Mouse (Mus musculus) kidney, embryonic 16.5 days (tissue): Measurements from ENCODE around the gene Jmjd7. TPM values are rescaled to one million over a fixed set of nuclear protein-coding genes. Genes with fewer than 3 reads are reported as not detected.
A peak's percentile ranks its signal among the peaks of the same experiment; 100 is the strongest.

ENCODE experiments used
- ATAC-seq: fragments of 200-750 bp; cut with Nextera tagmentation; 2 replicates; pipeline ENCODE4 v1.8.0; 2017; ENCODE audit warnings: moderate TSS enrichment; ENCODE audit not compliant: low FRiP score, low TSS enrichment
- H3K27ac ChIP-seq: fragments of 300-500 bp; sonication (generic); 2 replicates; pipeline ENCODE4 v1.5.1; 2014; ENCODE audit warnings: low read length
- H3K27me3 ChIP-seq: fragments of 300-500 bp; sonication (generic); 2 replicates; pipeline ENCODE4 v1.6.1; 2014; ENCODE audit warnings: low read length, control low read depth, mixed read lengths; ENCODE audit not compliant: insufficient read depth
- H3K36me3 ChIP-seq: fragments of 300-500 bp; sonication (generic); 2 replicates; pipeline ENCODE4 v1.6.1; 2014; ENCODE audit warnings: low read length, control low read depth, mixed read lengths; ENCODE audit not compliant: insufficient read depth
- H3K4me1 ChIP-seq: fragments of 300-500 bp; sonication (generic); 2 replicates; pipeline ENCODE4 v1.6.1; 2014; ENCODE audit warnings: low read length, control low read depth, mixed read lengths; ENCODE audit not compliant: insufficient read depth
- H3K4me2 ChIP-seq: fragments of 300-500 bp; sonication (generic); replicated peaks from 2 replicates; pipeline ENCODE4 v1.6.1; 2014; ENCODE audit warnings: low read depth, low read length
- H3K4me3 ChIP-seq: fragments of 300-500 bp; sonication (generic); 2 replicates; pipeline ENCODE4 v1.5.1; 2014; ENCODE audit warnings: mild to moderate bottlenecking, low read length
- H3K9ac ChIP-seq: fragments of 300-500 bp; sonication (generic); replicated peaks from 2 replicates; pipeline ENCODE4 v1.6.1; 2014; ENCODE audit warnings: low read length
- H3K9me3 ChIP-seq: fragments of 300-500 bp; sonication (generic); 2 replicates; pipeline ENCODE4 v1.6.1; 2016; ENCODE audit warnings: low read length, control low read depth
- WGBS: fragments of 180-500 bp; shearing (Covaris S2); extraction: QIAGEN DNeasy Blood & Tissue Kit; methylation state at CpG from one replicate; pipeline ENCODE4 v1.1.7; 2014; 5-methylcytosine and 5-hydroxymethylcytosine counted together
- polyA plus RNA-seq: library from polyadenylated mRNA; unstranded; fragments of >200 nt; fragmentation: Nextera tagmentation; extraction: Ambion mirVana; gene quantifications from 2 replicates; pipeline ENCODE4 v1.2.1, GENCODE M21; 2015

The Jmjd7 gene
- polyA plus RNA-seq, 1 experiment from 2014 or later = 25.2 TPM

DNA sequence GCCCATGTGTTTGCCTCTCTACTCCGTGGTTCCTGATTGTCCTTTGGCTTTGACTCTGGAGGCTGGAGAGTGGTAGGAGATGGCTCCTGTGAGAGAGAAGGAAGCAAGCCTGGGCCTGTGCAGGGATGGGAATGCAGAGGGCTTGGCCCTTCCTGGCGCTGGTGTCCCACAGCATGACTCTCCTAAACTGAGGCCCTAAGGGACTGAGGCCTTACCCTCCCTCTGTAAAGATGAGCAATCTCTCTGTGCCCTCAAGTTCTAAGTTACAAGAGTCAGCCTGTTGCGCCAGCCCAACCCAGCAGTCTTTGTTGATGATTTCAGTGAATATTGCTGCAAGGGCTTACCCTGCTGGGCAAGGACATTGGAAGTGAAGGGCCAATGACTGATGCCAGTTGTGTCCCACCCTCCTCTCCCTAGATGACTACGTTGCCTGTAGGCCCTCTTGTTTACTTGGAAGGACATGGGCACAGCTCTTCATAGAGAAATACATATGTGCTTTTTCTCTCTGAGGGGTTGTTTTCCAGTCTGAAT, 19.5 kb upstream of the Jmjd7 start:
- Histone ChIP-seq H3K9ac (no peak overlapping the region), H3K27me3 (no peaks in the 10 kb centered on the region), H3K9me3 (no peaks in the 10 kb centered on the region), H3K4me1 (no peaks in the 10 kb centered on the region), H3K36me3 (no peaks in the 10 kb centered on the region; the same call in 1 of the 2 replicates), H3K4me3 (no peak overlapping the region), H3K4me2 (no peak overlapping the region), H3K27ac (no peak overlapping the region)
- ATAC-seq = no peak
- WGBS = 79% methylated on average over 4 of the region's 4 CpGs

DNA sequence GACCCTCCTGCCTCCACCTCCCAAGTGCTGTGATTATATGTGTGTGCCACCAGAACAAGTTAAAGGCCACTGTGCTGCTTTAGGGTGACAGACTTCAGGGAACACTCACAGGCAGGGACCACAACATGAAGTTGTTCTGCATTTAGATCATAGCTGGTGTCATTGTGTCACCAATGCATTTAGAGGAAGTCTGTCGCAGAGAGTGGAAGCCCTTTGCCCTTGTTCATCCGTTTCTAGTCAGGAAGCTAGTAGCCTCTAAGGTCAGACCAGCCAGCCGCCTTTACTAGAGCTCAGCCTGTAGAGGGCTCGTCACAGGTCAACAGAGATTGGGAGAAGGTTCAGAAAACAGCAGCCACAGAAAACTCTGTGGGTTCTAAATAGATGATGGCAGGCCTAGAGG, 18.6 kb upstream of the Jmjd7 start:
- H3K4me1 ChIP-seq = no peaks in the 10 kb centered on the region
- H3K9ac ChIP-seq = no peak overlapping the region
- ATAC-seq = no peak
- H3K4me3 ChIP-seq = no peak overlapping the region
- H3K9me3 ChIP-seq = no peaks in the 10 kb centered on the region
- H3K27ac ChIP-seq = no peak overlapping the region
- H3K36me3 ChIP-seq = peaks cover 8% of the 10 kb centered on the region; the same call in 1 of the 2 replicates
- 20% methylated on average over 4 of the region's 4 CpGs for WGBS
- no peaks in the 10 kb centered on the region for H3K27me3 ChIP-seq
- H3K4me2 ChIP-seq = no peak overlapping the region

DNA sequence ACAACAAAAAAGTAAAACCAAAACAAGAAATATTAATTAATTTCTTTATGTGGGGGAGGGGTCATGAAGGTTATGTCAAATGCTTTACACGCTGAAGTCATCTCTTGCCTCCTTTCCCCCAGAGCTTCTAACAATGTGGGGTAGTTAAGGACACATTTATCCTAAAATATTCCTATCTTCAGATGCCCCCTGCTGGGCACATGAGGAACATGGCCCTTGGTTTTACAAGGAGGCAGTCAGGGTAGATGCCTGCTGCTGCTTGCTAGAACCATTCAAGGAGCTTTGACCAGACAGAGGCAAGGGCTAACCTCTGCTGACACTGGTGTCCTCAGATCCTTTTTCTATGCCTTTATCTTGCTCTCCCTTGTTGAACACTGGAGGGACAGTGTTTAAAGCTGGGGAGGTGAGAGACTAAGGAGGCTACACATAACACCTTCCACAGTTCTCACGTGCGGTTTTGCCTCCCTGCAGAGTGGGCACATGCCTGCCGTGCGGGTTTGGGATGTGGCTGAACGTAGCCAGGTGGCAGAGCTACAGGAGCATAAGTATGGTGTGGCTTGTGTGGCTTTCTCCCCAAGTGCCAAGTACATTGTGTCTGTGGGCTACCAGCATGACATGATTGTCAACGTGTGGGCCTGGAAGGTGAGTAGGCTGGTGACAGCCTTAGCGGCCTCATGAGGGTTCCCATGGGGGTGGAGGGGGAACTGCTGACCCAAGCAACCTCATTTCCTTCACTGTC, 15.7 kb upstream of the Jmjd7 start:
- 81% methylated on average over 8 of the region's 8 CpGs for WGBS
- H3K4me2 ChIP-seq = no peak overlapping the region
- no peaks in the 10 kb centered on the region for H3K4me1 ChIP-seq
- no peaks in the 10 kb centered on the region for H3K27me3 ChIP-seq
- no peak overlapping the region for H3K9ac ChIP-seq
- no peak overlapping the region for H3K4me3 ChIP-seq
- H3K36me3 ChIP-seq = peaks cover 24% of the 10 kb centered on the region
- ATAC-seq = peak; percentile 60
- H3K27ac ChIP-seq = no peak overlapping the region
- H3K9me3 ChIP-seq = no peaks in the 10 kb centered on the region

DNA sequence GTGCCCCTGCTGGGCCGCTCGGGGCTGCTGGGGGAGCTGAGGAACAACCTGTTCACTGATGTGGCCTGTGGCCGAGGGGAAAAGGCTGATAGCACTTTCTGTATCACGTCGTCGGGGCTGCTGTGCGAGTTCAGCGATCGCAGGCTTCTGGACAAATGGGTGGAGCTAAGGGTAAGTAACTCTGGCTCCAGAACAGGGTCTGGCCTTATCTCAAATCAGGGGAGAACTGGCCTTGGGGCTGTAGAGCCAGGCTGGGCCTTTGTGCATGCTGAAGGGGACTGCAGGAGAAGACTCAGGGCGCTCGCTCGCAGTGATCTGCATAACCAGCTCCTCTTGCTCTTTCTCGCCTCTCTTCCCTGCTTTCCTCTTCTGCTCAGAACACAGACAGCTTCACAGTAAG, 14.4 kb upstream of the Jmjd7 start:
- H3K4me2 ChIP-seq = no peak overlapping the region
- no peak overlapping the region for H3K4me3 ChIP-seq
- no peaks in the 10 kb centered on the region for H3K4me1 ChIP-seq
- H3K9me3 ChIP-seq = no peaks in the 10 kb centered on the region
- H3K36me3 ChIP-seq = peaks cover 34% of the 10 kb centered on the region
- H3K27ac ChIP-seq = no peak overlapping the region
- ATAC-seq = no peak
- H3K27me3 ChIP-seq = no peaks in the 10 kb centered on the region
- WGBS = 73% methylated on average over 13 of the region's 13 CpGs
- H3K9ac ChIP-seq = no peak overlapping the region

DNA sequence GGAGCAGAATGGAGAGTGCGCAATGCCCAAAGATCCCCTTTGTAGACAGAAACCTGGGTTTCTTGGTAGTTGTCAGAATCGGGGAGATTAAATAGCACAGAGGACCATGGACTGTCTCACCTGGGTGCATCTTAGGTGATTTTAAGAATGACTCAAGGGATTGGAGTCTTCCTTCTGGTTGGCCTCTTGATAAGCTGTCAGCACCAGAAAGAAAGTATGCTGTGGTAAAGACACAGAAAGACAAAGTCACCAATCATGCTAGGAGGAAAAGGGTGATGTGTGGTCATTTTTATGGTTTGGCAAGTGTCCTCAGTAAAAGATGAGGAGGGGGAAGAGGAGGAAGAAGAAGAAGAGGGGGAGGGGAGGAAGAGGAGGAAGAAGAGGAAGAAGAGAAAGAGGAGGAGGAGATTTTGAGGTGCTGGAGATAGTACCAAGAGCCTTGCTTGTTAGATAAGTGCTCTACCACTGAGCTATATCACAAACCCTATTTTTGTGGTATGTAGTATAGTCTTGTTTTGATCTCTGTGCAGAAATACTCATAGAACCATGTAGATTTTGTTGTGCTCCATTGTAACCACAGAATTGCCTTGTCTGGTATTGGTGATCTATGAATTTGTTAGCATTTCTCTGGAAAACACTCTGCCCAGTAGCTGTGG, 13.3 kb upstream of the Jmjd7 start:
- no peaks in the 10 kb centered on the region for H3K27me3 ChIP-seq
- H3K36me3 ChIP-seq = peaks cover 34% of the 10 kb centered on the region
- WGBS = 95% methylated on average over 2 of the region's 2 CpGs
- no peak for ATAC-seq
- no peak overlapping the region for H3K27ac ChIP-seq
- H3K9ac ChIP-seq = no peak overlapping the region
- no peaks in the 10 kb centered on the region for H3K9me3 ChIP-seq
- H3K4me1 ChIP-seq = no peaks in the 10 kb centered on the region
- no peak overlapping the region for H3K4me2 ChIP-seq
- no peak overlapping the region for H3K4me3 ChIP-seq

DNA sequence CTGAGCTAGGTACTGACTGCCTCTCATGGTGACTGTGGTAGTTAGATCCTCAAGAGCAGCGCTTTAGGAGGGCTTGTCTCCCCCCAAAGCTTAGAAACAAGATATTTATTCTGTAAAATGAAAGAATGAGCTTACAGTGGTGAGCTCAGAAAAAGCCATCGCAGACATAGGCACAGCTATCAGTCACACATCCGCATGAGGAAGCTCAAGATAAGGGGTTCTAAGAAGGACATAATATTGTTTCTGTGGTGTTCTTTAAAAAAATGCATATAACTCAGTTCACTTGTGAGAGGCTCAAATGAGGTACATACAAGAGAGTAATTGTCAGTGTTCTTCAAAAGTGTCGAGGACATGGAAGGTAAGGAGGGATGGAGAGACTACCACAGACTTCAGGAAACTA, 11.4 kb upstream of the Jmjd7 start:
- Histone ChIP-seq H3K4me1 (no peaks in the 10 kb centered on the region), H3K27me3 (no peaks in the 10 kb centered on the region), H3K27ac (no peak overlapping the region), H3K9me3 (no peaks in the 10 kb centered on the region), H3K9ac (no peak overlapping the region), H3K36me3 (peaks cover 46% of the 10 kb centered on the region), H3K4me3 (no peak overlapping the region), H3K4me2 (no peak overlapping the region)
- no peak for ATAC-seq
- WGBS = 93% methylated on average over 4 of the region's 4 CpGs

DNA sequence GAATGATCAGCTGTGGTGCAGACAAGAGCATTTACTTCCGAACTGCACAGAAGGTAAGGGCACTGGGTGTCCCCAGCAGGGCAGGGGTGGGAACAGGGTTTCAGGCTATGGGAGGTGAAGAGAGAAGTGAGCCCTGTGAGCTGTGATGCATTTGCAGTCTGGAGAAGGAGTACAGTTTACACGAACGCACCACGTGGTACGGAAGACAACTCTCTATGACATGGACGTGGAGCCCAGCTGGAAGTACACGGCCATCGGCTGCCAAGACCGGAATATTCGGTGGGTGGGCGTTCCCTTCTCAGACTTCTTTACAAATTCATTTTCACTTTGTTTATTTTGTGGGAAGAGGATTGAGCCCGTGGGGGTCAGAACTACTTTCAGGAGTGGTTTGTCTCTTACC, 9.7 kb upstream of the Jmjd7 start:
- 81% methylated on average over 12 of the region's 12 CpGs for WGBS
- H3K9ac ChIP-seq = no peak overlapping the region
- H3K36me3 ChIP-seq = peaks cover 62% of the 10 kb centered on the region
- H3K4me1 ChIP-seq = no peaks in the 10 kb centered on the region
- no peak for ATAC-seq
- no peaks in the 10 kb centered on the region for H3K9me3 ChIP-seq
- H3K4me2 ChIP-seq = no peak overlapping the region
- no peak overlapping the region for H3K4me3 ChIP-seq
- H3K27ac ChIP-seq = no peak overlapping the region
- no peaks in the 10 kb centered on the region for H3K27me3 ChIP-seq

DNA sequence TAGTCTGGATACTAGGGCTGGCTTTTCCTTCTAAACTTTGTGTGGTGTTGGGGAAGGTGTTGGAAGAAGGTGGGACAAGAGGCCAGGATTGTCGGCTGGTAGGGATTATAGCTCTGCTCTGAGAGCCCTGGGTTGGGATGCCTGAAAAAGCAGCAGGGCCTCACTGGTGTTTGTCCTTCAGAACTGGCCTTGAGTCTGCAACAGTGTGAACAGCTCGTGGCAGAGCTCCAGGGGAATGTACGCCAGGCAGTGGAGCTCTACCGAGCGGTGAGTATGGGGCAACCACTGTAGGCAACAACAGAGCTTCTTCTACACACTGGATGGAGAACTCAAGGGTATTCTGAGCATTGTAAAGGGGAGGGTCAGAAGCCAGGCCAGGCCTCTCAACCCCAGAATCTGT, 2.9 kb upstream of the Jmjd7 start:
- Histone ChIP-seq H3K27ac (no peak overlapping the region), H3K4me2 (no peak overlapping the region), H3K4me1 (peaks cover 9% of the 10 kb centered on the region), H3K4me3 (no peak overlapping the region), H3K9me3 (no peaks in the 10 kb centered on the region), H3K9ac (no peak overlapping the region), H3K27me3 (no peaks in the 10 kb centered on the region), H3K36me3 (peaks cover 42% of the 10 kb centered on the region)
- 80% methylated on average over 5 of the region's 5 CpGs for WGBS
- ATAC-seq = no peak

DNA sequence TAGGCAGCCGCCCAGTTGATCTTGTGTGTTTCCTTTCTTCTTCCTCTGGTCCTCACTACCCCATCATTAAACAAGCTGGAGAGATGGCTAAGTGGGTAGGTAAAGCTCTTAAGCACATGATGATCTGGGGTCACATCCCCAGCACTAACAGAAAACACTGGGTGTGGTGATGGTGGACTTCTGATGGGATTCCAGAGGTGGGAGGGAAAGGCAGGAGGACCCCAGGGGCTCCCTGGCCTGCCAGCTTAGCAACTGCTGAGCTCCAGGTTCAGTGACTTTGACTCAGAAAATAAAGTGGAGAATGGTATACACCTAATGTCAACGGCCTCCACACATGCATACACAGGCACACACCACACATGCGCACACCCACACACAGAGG, 658 bp downstream of the Jmjd7 start:
- no peaks in the 10 kb centered on the region for H3K9me3 ChIP-seq
- H3K4me3 ChIP-seq = peak overlapping the region; percentile 84
- 39% methylated on average over 3 of the region's 3 CpGs for WGBS
- ATAC-seq = peak; percentile 13; the same call in 1 of the 2 replicates
- peak overlapping the region; percentile 91 for H3K9ac ChIP-seq
- no peaks in the 10 kb centered on the region for H3K27me3 ChIP-seq
- peaks cover 34% of the 10 kb centered on the region for H3K36me3 ChIP-seq
- H3K4me1 ChIP-seq = peaks cover 9% of the 10 kb centered on the region
- peak overlapping the region; percentile 78 for H3K4me2 ChIP-seq
- H3K27ac ChIP-seq = peak overlapping the region; percentile 93

DNA sequence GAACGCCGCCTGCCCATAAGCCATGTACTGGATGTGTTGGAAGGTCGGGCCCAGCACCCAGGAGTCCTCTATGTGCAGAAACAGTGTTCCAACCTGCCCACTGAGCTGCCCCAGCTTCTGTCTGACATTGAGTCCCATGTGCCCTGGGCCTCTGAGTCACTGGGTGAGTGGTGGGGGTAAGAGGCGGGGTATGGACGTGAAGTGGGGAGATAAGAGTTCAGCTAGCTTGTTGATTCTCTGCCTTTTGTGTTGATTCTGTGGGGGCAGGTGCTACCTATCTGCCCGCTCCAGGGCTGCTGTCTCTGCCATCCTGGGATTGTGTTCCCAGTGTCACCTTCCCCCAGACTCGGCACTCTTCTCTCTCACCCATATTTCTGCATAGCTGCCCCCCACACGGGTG, 3.1 kb downstream of the Jmjd7 start:
- Histone ChIP-seq H3K36me3 (peaks cover 31% of the 10 kb centered on the region), H3K4me3 (no peak overlapping the region), H3K4me1 (peaks cover 9% of the 10 kb centered on the region), H3K27me3 (no peaks in the 10 kb centered on the region), H3K9ac (no peak overlapping the region), H3K4me2 (no peak overlapping the region), H3K9me3 (no peaks in the 10 kb centered on the region), H3K27ac (no peak overlapping the region)
- WGBS = 90% methylated on average over 8 of the region's 8 CpGs
- ATAC-seq = no peak
